Mouse (Mus musculus) forelimb bud, embryonic 11.5 days (tissue): ENCODE data around the gene Clk3.
"Not testable (repeated sequence)": the region's sequence is repeated elsewhere in the genome, so short reads cannot be mapped to it uniquely, and the experiment has no call there.

Experiments used
- DNase-seq: peaks from one replicate; pipeline ENCODE4 v3.0.0-alpha.2; 2012; ENCODE audit warnings: low read depth, low spot score

Clk3 gene

DNA sequence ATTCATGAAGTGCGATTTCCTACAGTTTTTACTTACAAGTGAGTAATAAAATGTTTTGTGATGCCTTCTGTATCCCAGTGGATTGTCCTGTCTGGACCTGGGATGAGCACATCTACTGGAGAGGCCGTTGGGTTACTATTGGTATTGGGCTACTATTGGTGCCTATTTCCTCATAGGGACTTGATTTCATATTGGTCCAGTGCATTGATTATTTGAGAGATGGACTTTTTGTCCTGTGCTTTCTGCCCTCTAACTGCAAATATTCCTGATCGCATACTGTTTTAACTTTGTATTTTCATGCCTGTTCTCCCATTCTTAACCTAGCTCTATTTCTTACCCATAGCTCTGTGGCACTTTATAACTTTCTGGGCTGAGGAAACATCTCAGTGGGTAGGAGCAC, 41.0 kb downstream of the Clk3 start:
- no peak for DNase-seq

DNA sequence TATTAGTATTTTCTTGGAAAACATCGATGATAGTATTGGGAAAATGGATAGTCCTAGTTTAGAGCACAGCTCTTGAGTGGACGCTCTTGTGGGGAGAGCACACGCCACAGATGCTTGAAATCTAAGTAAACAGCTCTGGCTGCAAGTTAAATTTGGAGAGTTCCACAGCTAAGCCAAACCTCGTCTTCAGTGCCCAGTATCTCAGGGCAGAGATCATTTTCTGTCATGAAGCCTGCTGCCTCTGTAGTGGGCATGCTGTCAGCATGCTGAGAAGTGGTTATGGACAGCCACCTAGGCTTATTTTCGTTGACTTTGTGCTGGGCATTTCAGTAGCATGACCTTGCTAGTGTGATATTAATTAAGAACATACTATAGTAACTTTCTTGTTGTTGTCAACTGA, 41.9 kb downstream of the Clk3 start:
- DNase-seq: no peak

DNA sequence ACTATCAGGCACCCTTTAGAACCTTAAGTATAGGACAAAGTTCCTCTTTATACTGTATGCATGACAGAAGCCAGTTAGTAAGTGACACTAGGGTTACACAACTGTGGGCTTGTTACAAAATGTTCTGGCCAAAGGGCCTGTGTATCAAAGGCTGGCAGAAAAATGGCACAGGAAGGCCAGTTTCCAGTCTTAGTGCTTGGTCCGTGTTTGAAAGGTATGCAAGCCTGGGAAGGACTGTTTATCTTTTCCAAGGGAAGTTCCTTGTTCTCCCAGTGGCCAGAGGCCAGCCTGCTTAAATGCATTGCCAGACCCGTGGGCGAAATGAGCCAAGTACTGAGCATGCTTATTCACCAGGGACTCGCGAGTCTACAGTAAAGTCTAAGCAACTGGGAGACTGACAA, 42.3 kb downstream of the Clk3 start:
- DNase-seq: no peak

DNA sequence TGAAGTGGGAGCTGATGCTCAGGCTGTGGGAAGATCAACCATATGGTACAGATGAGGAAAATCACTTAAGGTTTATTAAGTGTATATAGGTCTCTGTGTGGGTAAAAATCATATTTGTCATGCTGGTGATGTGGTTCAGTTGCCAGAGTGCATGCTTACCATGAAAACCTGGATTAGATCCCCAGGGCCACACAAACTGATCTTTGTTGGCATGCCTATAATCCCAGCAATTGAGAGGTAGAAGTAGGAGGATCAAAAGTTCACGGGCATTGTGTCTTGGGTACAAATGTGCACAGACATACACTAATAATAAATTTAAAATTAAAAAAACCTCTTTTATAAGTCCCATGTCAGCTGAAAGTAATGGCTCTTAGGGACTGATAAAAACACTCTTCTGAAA, 43.3 kb downstream of the Clk3 start:
- DNase-seq: no peak

DNA sequence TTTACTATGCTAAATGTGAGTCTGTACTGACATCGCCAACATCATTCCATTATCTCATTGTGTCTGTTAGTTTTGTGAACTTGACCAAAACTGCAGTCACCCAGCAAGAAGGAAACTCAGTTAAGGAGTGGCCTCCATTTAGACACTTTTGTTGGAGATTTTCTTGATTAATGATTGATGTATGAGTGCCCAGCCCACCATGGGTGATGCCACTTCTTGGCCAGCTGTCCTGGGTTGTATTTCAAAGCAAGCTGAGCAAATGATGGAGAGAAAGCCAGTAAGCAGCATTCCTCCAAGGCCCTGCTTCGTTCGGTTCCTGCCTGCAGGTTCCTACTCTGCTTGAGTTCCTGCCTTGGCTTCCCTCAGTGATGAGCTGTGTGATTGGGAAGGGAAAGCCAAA, 44.9 kb downstream of the Clk3 start:
- no peak for DNase-seq

DNA sequence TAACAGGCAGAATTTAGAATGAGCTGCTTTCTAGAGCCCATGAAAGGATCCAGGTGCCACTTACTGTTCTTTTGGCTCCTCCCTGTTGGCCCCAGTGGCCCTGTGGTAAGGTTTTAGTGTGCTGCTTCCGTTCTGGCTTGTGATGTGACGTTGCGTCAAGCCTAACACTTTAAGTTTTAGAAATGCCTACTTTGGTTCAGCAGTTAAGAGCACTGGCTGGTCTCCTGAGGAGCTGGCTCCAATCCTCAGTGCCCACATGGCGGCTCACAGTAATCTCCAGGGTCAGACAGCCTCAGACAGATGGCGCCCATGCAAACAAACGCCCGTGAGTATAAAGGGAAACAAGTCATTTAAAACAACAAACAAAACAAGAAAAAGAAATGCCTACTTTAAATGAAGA, 47.3 kb downstream of the Clk3 start:
- no peak for DNase-seq

DNA sequence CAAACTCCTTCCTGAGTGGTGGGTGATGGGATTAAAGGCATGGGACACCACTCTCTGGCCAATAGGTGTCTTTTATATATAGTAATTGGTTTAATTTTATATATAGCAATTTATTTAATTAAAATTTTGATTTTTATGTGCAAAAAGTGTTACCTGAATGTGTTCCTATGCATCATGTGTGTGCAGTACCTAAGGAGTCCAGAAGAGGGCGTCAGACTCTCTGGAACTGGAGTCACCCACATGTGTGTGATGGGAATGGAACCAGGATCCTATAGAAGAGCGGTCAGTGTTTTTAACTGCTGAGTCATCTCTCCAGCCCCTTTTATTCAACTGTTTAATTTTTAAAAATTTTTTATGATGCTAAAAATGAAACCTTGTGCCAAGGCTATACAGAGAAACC, 53.5 kb downstream of the Clk3 start:
- no peak for DNase-seq

DNA sequence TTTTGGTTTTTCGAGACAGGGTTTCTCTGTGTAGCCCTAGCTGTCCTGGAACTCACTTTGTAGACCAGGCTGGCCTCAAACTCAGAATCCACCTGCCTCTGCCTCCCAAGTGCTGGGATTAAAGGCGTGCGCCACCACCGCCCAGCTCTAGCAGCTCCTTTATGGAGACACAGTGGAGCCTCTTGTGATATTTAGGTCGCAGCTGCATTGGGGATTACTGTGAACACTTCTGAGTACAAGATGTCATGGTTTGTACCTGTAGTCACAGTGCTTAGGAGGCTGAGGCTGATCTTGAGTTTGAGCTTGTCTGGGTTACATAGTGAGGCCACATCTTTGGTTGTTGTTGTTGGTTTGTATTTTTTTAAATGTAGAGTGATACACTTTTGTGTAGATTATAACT, 55.4 kb downstream of the Clk3 start:
- DNase-seq: not testable (repeated sequence)

DNA sequence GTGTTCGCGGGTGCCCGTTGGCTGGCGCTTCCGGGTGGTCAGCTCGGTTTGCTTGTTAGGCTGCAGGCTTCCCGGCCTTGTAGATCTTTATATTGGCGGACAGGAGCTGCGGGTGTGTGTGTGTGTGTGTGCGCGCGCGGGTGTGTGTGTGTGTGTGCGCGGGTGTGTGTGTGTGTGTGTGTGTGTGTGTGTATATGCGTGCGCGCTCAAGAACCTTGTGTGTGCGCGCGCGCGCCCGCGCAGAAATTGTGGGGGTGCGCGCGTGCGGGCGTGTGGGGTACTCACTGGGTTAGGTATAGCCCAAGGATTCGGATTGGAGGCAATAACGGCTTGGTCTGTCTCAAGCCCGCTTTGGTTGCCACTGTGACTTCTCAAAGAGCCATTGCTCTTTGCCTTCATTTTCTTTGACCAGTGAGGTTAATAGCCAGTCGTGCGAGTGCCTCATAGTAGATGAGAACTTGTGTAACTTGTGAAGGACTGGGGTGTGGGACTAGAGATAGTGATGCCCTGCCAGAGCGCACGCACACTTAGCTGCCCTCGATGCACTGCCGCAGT, 56.9 kb downstream of the Clk3 start:
- DNase-seq: peak; percentile 26

DNA sequence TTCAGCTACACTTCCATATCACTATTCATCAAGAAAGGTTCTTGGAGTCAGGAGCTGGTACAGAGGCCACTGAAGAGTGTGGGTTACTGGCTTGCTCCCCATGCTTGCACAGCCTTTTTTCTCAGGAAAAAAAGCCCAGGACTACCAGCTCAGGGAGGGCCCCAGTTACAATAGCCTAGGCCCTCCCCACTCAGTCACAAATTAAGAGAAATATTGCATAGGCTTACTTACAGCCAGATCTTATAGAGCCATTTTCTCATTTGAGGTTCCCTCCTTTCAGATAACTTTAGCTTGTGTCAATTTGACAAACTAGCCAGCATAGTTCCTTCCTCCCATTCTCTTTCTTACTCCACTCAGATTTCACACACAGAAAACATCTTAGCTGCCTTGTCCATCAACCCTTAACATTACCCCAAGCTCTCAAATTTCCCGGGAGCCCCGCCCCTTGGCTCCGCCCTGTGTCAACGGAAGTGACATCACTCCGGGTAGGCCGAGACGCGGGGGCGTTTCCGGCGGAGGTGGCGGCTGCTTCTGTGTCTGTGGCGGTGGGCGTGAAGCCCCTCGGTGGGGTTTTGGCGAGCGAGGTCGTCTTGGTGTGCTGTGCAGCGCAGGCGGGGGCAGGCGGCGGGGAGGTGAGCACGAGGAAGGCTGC, 57.5 kb downstream of the Clk3 start, which contains the start of gene Edc3:
Gene Edc3 (plus strand): TSS at position 473 of the 652 bp plus-strand sequence.
- peak; percentile 91 for DNase-seq

DNA sequence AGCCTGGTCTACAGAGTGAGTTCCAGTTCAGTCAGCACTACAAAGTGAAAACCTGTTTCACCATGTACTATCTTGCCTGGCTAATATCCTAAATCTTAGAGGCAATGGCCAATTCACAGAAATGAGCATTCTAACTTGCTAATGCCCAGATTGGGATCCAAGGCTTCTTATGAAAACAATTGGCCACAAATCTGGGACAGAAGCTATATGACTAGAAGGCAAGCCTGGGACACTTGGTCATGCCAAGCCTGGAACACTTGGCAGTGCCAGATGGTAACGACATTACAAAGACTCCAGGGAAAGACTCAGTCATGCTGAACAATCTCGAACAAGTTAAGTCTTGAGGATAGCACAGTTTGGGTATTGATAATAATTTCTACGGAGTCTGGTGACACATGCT, 59.2 kb downstream of the Clk3 start:
- DNase-seq: no peak
